Mouse (Mus musculus): ENCODE data around the gene Slc35f2.

- TF ChIP-seq CTCF (IDR thresholded peaks at IDR 0.05; ENCODE audit: low read depth, low read length), result no peak
- TF ChIP-seq EP300 (IDR thresholded peaks at IDR 0.05; ENCODE audit: insufficient read depth, low read depth, low read length), result no peak
- no peak for TF ChIP-seq POLR2A (IDR thresholded peaks at IDR 0.05; ENCODE audit: insufficient read depth, low read length)
Measured at GRCm38 (mm10) chr9:53835976-53836375, 64.6 kb downstream of the Slc35f2 start.
